Mouse (Mus musculus) lung, embryonic 15.5 days (tissue): ENCODE measurements around the gene Phf13. TPM values are rescaled to one million over a fixed set of nuclear protein-coding genes. Genes with fewer than 3 reads are reported as not detected.
A peak's percentile ranks its signal among the peaks of the same experiment; 100 is the strongest.

ENCODE experiments used
- ATAC-seq: fragments of 200-750 bp; cut with Nextera tagmentation; 2 replicates; pipeline ENCODE4 v1.8.0; 2017; ENCODE audit warnings: moderate number of reproducible peaks, borderline replicate concordance; ENCODE audit not compliant: low FRiP score, low TSS enrichment; ENCODE audit errors: extremely low read depth
- H3K27ac ChIP-seq: fragments of 300-500 bp; sonication (generic); 2 replicates; pipeline ENCODE4 v1.5.1; 2015; ENCODE audit warnings: moderate library complexity, mild to moderate bottlenecking, inconsistent platforms
- H3K27me3 ChIP-seq: fragments of 300-500 bp; sonication (generic); 2 replicates; pipeline ENCODE4 v1.6.1; 2015; ENCODE audit warnings: inconsistent platforms
- H3K36me3 ChIP-seq: fragments of 300-500 bp; sonication (generic); 2 replicates; pipeline ENCODE4 v1.6.1; 2015; ENCODE audit warnings: inconsistent platforms
- H3K4me1 ChIP-seq: fragments of 300-500 bp; sonication (generic); 2 replicates; pipeline ENCODE4 v1.6.1; 2015; ENCODE audit warnings: inconsistent platforms
- H3K4me2 ChIP-seq: fragments of 300-500 bp; sonication (generic); 2 replicates; pipeline ENCODE4 v1.6.1; 2015; ENCODE audit warnings: inconsistent platforms, mild to moderate bottlenecking, moderate library complexity
- H3K4me3 ChIP-seq: fragments of 300-500 bp; sonication (generic); 2 replicates; pipeline ENCODE4 v1.5.1; 2015; ENCODE audit warnings: mild to moderate bottlenecking, inconsistent platforms
- H3K9ac ChIP-seq: fragments of 300-500 bp; sonication (generic); 2 replicates; pipeline ENCODE4 v1.6.1; 2015; ENCODE audit warnings: inconsistent platforms
- H3K9me3 ChIP-seq: fragments of 300-500 bp; sonication (generic); 2 replicates; pipeline ENCODE4 v1.6.1; 2016; ENCODE audit warnings: inconsistent platforms
- WGBS: fragments of 180-500 bp; shearing (Covaris S2); methylation state at CpG from one replicate; pipeline ENCODE4 v1.1.7; 2015; 5-methylcytosine and 5-hydroxymethylcytosine counted together
- polyA plus RNA-seq: library from polyadenylated mRNA; unstranded; fragments of >200 nt; fragmentation: Nextera tagmentation; extraction: Ambion mirVana; gene quantifications from 2 replicates; pipeline ENCODE4 v1.2.1, GENCODE M21; 2015

The Phf13 gene
- polyA plus RNA-seq, 1 experiment from 2014 or later, result 28.5 TPM

DNA sequence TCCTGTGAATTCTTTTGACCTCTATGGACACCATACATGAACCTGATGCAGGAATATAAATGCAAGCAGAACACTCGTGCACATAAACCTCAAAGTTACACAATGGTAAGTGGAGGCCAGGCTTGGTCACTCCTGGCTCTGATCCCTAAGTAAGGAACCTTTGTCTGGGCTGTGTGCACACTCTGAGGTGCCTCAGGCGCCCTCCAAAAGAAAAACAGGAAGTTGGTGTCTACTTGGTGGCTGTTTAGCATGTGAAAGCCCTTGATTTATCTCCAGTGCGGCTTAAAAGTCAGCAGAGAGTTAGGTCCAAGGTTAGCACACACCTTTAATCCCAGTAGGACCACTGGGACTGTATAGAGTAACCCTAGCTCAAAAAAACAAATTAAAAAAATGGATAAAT lies 3.4 kb upstream of the Phf13 start:
- Histone ChIP-seq H3K36me3 (no peaks in the 10 kb centered on the region), H3K27me3 (no peaks in the 10 kb centered on the region), H3K4me1 (peaks cover 13% of the 10 kb centered on the region), H3K27ac (no peak overlapping the region), H3K9ac (no peak overlapping the region), H3K9me3 (no peaks in the 10 kb centered on the region), H3K4me2 (no peak overlapping the region), H3K4me3 (no peak overlapping the region)
- WGBS, result 61% methylated on average over 3 of the region's 3 CpGs
- no peak for ATAC-seq

DNA sequence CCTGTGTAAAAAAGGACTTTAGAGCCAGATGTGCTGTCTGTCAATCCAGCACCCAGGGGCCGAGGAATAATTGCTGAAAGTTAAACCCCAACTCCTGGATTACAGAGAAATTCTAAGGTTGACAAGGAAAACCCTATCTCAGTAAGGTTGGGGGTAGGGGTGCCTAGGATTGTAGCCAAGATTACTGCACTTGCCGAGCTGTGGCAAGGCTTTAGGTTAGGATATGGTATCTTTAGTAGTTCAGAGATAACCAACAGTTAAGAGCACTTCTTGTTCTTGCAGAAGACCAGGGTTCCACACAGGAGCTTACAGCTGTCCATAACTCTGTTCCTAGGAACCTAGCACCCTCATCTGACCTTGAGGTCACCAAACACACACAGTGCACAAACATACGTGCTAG lies 1.6 kb upstream of the Phf13 start:
- Histone ChIP-seq H3K9me3 (no peaks in the 10 kb centered on the region), H3K4me1 (peaks cover 30% of the 10 kb centered on the region), H3K27ac (no peak overlapping the region), H3K4me3 (peak overlapping the region; percentile 100; the same call in 1 of the 2 replicates), H3K27me3 (no peaks in the 10 kb centered on the region), H3K4me2 (peak overlapping the region; percentile 66), H3K9ac (0 out of 2 replicates have a peak overlapping the region, but pooled peaks have one; percentile 80), H3K36me3 (peaks cover 2% of the 10 kb centered on the region; the same call in 1 of the 2 replicates)
- no peak for ATAC-seq
- 60% methylated on average over 3 of the region's 3 CpGs for WGBS

DNA sequence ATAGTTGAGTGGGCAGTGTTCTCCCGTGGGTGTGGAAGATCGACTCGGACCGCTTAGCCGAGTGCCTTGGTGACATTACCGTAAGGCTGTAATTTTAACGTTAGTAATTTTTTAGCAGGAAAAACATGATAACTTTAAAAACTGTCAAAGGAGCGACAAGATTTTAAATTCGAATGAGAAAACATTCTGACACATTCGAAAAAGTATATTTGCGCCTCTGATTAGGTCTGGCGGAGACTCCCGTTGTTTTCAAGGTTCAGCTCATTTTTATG lies 829 bp upstream of the Phf13 start:
- peaks cover 10% of the 10 kb centered on the region for H3K36me3 ChIP-seq
- peak overlapping the region; percentile 100 for H3K4me3 ChIP-seq
- peak overlapping the region; percentile 80 for H3K9ac ChIP-seq
- H3K4me2 ChIP-seq, result peak overlapping the region; percentile 66
- no peaks in the 10 kb centered on the region for H3K9me3 ChIP-seq
- H3K4me1 ChIP-seq, result peaks cover 32% of the 10 kb centered on the region
- peak overlapping the region; percentile 80 for H3K27ac ChIP-seq
- H3K27me3 ChIP-seq, result no peaks in the 10 kb centered on the region
- 1% methylated on average over 13 of the region's 13 CpGs for WGBS
- no peak for ATAC-seq

DNA sequence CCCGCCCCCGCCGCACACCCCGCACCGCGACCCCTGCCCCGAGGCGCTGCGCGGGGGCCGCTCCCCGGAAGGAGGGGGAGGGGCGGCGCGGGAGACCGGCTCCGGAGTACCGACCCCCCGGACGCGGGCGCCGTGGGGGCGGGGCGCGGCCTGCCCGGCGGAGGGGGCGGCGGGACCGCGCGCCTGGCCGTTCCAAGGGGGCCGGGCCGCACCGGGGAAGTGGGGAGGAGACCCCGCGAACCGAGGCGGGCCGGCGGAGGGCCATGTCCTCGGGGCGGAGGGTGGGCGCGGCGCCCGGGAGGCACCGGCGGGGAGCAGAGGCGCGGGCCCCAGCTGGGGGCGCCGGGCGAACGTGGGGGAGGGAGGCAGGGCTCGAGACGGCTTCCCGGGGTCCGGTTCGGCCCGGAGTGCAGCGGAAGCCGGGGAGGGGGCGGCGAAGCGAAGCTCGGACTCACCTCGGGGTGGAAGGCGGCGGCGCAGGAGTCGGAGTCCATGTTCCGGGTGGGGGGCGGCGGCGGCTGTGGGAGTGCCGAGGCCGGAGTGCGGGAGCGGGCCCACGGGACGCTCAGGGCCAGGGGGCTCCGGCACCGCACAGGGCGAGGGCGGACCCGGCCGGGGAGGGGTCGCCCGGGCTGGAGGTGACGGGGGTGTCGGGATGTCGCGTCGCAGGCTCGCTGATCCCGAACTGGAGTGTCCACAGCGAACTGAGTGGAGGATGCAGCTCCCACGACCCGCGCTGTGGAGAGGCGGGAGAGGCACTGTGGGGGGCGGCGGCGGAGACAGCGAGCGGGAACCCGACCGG lies 486 bp downstream of the Phf13 start:
- peak; percentile 35; the same call in 1 of the 2 replicates for ATAC-seq
- under 1% methylated on average over 80 of the region's 111 CpGs for WGBS
- H3K9ac ChIP-seq, result peak overlapping the region; percentile 80

DNA sequence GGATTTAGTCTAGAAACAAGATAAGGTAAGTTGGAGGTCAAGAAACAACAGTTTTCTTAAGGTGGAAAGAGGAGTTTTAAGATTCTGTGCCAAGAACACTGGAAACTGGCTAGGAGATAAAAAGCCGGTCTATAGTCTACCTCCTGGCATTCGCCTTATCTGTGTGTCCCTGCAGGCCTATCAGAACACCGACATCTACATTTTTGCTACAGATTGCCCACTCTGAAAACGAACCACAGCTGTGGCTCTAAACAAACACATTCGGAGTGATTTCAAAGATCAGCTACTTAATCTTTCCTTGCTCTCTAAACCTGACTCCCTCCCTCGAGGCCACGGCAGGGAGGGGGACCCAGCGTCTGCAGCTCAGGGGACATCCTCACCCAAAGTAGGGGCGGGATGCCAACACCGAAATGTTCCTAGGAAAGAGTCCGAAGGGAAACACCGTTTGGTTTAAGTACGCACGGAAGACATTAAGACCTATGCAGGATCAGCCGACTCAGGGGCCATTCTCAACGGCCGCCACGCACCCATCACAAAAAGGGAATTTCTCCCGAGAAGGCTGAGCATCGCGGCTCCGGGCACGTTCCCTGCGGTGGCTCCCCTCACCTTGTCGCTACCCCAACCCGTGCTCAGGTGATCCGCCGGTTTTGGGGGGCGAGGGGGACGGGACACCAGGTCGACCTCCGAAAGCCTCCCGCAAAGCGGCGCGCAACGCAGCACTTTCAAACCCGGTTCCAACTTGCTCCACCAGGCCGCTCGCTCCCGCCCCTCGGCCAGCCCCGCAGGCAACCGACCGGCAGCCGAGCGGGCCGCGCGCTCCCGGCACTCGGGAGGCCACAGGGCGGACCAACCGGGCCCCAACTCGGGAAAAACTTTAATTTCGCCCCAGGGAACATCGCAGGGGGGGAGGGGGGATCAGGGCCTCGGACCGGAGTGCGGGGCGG lies 1.6 kb downstream of the Phf13 start:
- H3K9me3 ChIP-seq, result no peaks in the 10 kb centered on the region
- peak overlapping the region; percentile 80 for H3K9ac ChIP-seq
- ATAC-seq, result peak; percentile 0; the same call in 1 of the 2 replicates
- H3K27ac ChIP-seq, result peak overlapping the region; percentile 87
- peak overlapping the region; percentile 100 for H3K4me3 ChIP-seq
- 1% methylated on average over 57 of the region's 61 CpGs for WGBS
- H3K4me2 ChIP-seq, result peak overlapping the region; percentile 93
- peaks cover 30% of the 10 kb centered on the region for H3K36me3 ChIP-seq
- H3K4me1 ChIP-seq, result peaks cover 29% of the 10 kb centered on the region
- no peaks in the 10 kb centered on the region for H3K27me3 ChIP-seq

More for the DNA sequence above, 486 bp downstream of the Phf13 start:
- H3K27ac ChIP-seq, result peak overlapping the region; percentile 87
- no peaks in the 10 kb centered on the region for H3K27me3 ChIP-seq
- peaks cover 29% of the 10 kb centered on the region for H3K4me1 ChIP-seq
- H3K4me2 ChIP-seq, result peak overlapping the region; percentile 93
- H3K4me3 ChIP-seq, result peak overlapping the region; percentile 100
- H3K9me3 ChIP-seq, result no peaks in the 10 kb centered on the region
- peaks cover 24% of the 10 kb centered on the region for H3K36me3 ChIP-seq

DNA sequence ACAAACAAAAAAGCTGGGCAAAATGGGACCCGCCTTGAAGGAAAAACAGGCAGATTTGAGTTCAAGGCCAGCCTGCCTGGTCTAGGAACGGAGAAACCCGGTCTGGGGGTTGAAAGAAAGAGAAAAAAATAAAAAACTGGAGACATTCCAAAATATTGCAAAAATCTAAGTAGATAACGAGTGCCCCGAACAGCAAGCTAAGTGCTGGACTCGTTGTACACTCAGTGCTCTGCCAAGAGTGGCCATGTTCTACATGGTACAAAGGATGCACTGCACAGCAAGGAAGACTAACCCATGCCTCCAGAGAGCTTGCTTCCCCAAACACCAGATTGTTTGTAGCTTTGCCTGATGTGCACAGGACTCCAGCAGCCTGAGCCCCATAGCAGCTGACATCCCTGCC lies 3.0 kb downstream of the Phf13 start:
- H3K27ac ChIP-seq, result 0 out of 2 replicates have a peak overlapping the region, but pooled peaks have one; percentile 15
- H3K4me3 ChIP-seq, result no peak overlapping the region; the same call in 1 of the 2 replicates
- H3K9me3 ChIP-seq, result no peaks in the 10 kb centered on the region
- H3K9ac ChIP-seq, result 0 out of 2 replicates have a peak overlapping the region, but pooled peaks have one; percentile 7
- H3K36me3 ChIP-seq, result peaks cover 30% of the 10 kb centered on the region
- ATAC-seq, result no peak
- H3K4me2 ChIP-seq, result peak overlapping the region; percentile 12
- H3K27me3 ChIP-seq, result no peaks in the 10 kb centered on the region
- H3K4me1 ChIP-seq, result peaks cover 36% of the 10 kb centered on the region
- 40% methylated on average over 6 of the region's 6 CpGs for WGBS

DNA sequence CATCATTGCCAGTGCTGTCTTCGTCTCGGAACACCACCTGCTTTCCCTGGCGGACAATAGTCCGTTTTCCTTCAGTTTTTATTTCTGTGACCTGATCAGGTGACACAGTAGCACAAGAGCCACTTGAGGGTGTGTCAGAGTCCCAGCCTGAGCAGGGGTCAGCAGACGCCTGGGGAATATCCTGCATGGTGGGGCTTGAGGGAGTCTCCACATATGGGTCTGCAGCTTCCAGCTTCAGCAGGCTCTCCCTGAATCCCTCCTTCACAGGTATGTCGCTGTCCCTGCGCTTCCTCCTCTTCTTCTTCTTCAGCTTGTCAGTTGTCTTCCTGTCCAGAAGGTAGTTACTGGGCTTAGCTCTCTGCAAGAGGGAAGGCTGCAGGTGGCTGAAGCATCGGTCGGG lies 4.0 kb downstream of the Phf13 start:
- H3K9ac ChIP-seq, result no peak overlapping the region
- peaks cover 30% of the 10 kb centered on the region for H3K36me3 ChIP-seq
- H3K9me3 ChIP-seq, result no peaks in the 10 kb centered on the region
- no peak overlapping the region for H3K4me2 ChIP-seq
- H3K27ac ChIP-seq, result no peak overlapping the region
- H3K4me3 ChIP-seq, result no peak overlapping the region
- no peaks in the 10 kb centered on the region for H3K27me3 ChIP-seq
- 86% methylated on average over 9 of the region's 9 CpGs for WGBS
- ATAC-seq, result no peak
- H3K4me1 ChIP-seq, result peaks cover 40% of the 10 kb centered on the region

DNA sequence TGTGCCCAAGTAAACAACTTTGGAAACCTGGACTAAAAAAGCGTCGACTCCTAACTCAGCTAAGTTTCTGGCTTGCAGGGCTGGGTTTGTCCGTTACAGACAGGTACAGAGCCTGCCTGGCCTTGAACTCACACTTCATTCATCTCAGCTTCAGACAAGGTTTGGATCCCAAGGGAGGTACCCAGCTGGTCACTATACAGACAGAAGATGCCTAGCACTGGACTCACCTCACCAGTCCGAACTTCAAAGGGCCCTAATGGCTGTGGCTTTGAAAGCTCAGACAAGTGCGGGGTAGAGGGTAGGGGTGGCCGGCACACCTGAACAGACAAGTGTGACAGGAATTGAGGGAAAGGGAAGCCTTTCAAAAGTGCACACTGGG lies 7.0 kb downstream of the Phf13 start:
- WGBS, result 24% methylated on average over 6 of the region's 6 CpGs
- Histone ChIP-seq H3K36me3 (peaks cover 30% of the 10 kb centered on the region), H3K9ac (peak overlapping the region; percentile 98), H3K27ac (peak overlapping the region; percentile 88), H3K4me3 (peak overlapping the region; percentile 98), H3K27me3 (no peaks in the 10 kb centered on the region), H3K9me3 (no peaks in the 10 kb centered on the region), H3K4me1 (peaks cover 45% of the 10 kb centered on the region), H3K4me2 (peak overlapping the region; percentile 88)
- peak; percentile 13; the same call in 1 of the 2 replicates for ATAC-seq

DNA sequence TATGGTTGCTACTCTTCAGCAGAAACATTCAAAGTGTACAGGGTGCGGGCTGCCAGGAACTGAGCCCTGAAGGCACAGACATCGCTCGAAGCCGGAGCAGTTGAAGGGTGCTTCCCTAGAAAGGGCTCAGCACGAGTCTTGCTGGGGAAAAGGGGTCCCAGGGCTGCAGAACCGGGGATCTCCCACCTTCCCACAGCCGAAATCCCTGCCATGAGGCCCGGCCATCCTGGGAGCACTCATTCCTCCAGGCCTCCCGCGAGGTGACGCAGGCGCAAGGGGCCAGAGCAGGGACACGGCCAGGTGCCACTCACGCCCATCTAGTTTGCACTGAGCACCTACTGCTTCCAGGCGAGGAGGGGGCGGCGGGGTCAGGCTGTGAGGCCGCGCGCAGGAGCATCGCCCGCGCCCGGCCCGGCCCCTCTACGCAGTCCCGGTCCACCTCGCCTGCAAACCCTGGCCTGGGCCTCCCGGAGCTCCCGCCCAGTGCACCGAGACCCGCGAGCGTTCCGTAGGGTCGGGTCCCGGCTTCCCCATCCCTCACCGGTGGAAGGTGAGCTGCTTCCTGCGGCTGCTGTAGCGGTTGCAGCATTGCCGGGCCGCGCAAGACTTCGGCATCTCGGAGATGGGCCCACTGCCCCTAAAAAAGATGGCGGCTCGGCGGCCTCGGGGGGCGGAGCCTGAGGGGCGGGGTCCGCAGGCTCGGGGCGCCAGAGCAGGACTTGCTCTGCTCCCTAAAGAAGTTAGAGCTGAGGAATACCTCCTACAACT lies 7.5 kb downstream of the Phf13 start, which contains the start of gene Thap3:
TSS of gene Thap3 (minus strand) at position 656 of the 768 bp plus-strand sequence.
- Histone ChIP-seq H3K27ac (peak within 1 kb of the TSS; percentile 88), H3K4me2 (peak within 1 kb of the TSS; percentile 88), H3K4me1 (peaks cover 40% of the 10 kb centered on the region), H3K36me3 (peaks cover 30% of the 10 kb centered on the region), H3K9ac (peak within 1 kb of the TSS; percentile 98), H3K9me3 (no peaks in the 10 kb centered on the region), H3K4me3 (peak within 1 kb of the TSS; percentile 98), H3K27me3 (no peaks in the 10 kb centered on the region)
- peak; percentile 63; the same call in 1 of the 2 replicates for ATAC-seq
- under 1% methylated on average over 53 of the region's 54 CpGs for WGBS

DNA sequence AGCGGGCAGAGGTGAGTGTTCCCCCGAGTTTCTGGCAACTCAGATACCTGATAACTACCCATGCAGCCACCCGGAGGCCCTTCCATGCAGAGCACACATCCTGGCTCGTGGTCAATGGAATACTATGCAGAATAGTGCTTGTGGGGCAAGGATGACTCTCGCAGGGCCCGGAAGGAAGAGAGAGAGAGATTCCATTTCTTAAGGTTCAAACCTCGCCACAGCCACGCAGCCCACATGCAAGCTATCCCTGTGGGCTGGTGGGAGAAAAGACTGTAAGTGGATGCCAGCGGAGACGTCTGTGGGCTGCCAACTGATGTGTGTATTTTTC lies 8.1 kb downstream of the Phf13 start:
- peak overlapping the region; percentile 88 for H3K27ac ChIP-seq
- 13% methylated on average over 10 of the region's 10 CpGs for WGBS
- H3K4me3 ChIP-seq, result peak overlapping the region; percentile 98
- no peak for ATAC-seq
- no peaks in the 10 kb centered on the region for H3K27me3 ChIP-seq
- peak overlapping the region; percentile 98 for H3K9ac ChIP-seq
- H3K4me2 ChIP-seq, result peak overlapping the region; percentile 88
- H3K36me3 ChIP-seq, result peaks cover 30% of the 10 kb centered on the region
- H3K9me3 ChIP-seq, result no peaks in the 10 kb centered on the region
- peaks cover 34% of the 10 kb centered on the region for H3K4me1 ChIP-seq

DNA sequence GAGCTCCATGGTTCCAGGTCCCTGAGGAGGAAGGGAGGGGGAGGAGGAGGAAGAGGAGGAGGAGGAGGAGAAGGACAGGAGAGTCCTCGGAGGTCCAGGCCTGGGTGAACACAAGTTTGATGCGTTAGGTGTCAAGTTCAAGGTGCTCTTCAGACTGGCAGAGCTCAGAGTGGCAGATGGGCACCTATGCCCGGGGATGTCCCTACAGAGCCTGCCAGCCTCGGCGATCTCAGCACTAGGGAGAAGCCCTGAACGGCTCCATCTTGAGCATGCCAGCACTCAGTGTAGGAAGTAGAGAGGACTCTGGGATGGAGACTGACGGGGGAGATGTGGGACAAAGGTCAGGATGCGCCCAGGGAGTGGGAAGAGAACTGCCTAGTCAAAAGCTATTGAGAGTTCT lies 9.4 kb downstream of the Phf13 start:
- Histone ChIP-seq H3K27ac (no peak overlapping the region), H3K4me1 (peaks cover 30% of the 10 kb centered on the region), H3K4me2 (no peak overlapping the region), H3K27me3 (no peaks in the 10 kb centered on the region), H3K9me3 (no peaks in the 10 kb centered on the region), H3K9ac (no peak overlapping the region), H3K4me3 (no peak overlapping the region), H3K36me3 (peaks cover 25% of the 10 kb centered on the region)
- ATAC-seq, result no peak
- WGBS, result 60% methylated on average over 8 of the region's 8 CpGs
